Mouse (Mus musculus): ENCODE data around the gene Cds1.

Cds1 gene

GRCm38 (mm10) chr5:101776528-101776927 lies 11.6 kb downstream of the Cds1 start:
- DNase-seq = no peak

DNA sequence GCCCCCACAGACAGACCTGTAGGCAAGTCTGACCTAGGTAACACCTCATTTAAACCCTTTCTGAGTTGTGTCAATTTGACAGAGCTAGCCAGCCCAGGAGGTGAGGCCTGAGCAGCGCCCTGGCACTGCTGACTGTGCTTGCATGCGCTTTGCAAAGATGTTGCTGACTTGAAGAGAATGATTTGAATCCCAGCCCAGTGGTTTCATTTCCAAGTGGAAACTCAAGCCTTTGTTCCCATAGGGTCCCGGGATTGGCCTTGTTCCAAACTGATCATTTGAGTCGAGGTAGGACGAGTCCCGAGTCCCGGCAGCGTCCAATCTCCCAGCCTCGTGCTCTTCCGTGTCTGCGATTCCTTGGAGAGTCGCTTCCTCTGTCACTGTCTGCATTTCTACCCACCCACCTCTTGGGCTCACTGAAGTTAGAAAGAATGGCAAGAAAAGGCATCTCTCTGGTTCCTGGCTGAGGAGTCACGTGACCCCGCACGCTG lies 14.5 kb downstream of the Cds1 start:
- peak in 1 of 2 experiments; percentile 19 for DNase-seq

DNA sequence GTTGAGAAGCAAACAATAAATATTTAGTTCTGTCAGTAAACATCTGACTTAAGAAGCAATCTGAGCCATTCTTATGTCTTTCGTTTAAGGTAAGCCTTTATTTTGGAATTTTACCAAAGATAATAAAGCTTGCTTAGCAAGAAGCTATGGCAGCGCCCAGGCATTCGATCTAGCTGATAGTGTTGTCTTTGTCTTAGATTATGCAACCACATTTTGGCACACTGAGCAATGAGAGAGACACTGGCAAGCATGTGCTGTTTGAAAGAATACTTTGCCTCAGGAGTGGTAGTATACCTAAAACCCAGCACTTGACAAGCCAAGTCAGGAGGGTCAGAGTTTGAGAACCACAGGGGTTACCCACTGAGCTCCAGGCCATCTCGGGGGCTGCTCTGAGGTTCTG lies 16.0 kb downstream of the Cds1 start:
- DNase-seq = no peak

- DNase-seq = no peak
Measured at GRCm38 (mm10) chr5:101784328-101784727, 19.4 kb downstream of the Cds1 start.

- no peak for DNase-seq
Measured at GRCm38 (mm10) chr5:101784787-101785186, 19.9 kb downstream of the Cds1 start.

GRCm38 (mm10) chr5:101785921-101786614 lies 21.1 kb downstream of the Cds1 start:
- no peak for DNase-seq

GRCm38 (mm10) chr5:101789770-101790169 lies 24.8 kb downstream of the Cds1 start:
- no peak for DNase-seq

GRCm38 (mm10) chr5:101790560-101790959 lies 25.6 kb downstream of the Cds1 start:
- DNase-seq = no peak

DNA sequence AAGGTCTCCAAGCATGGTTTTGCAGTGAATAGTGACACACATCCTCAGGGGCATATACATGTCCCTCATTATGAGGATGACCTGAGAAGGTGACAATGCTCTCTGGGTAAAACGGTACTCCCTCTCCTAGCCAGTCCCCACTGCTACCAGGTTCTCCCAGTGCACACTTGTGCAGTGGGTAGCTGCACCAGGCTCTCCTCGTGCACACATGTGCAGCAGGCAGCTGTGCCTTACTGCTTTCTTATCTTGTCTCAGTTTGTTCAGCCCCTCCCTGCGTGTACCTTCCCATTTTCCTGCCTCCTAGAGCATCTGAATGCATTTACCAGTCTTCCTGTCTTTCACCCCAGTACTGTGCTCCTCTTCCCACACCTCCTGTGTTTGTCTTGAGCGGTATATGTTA lies 27.7 kb downstream of the Cds1 start:
- no peak for DNase-seq

DNA sequence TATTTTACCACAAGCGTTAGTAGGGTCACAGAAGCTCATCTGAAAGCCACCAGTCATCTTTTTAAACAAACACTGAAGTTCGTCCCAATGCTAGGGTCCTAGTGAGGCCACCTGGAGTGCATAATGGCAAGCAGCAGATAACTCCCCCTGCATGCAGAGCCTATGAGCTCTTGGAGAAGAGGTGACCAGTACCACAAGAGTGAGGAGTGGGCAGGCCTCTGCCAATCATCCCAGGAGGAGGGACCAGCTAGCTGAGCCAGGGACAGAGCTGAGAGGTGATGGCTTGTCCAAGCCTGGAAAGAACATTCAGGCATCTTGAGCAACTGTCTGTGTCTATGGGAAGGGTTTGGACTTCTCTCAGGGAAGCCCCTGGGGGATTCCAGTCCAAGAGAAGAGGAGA lies 37.0 kb downstream of the Cds1 start:
- DNase-seq = no peak

- DNase-seq = no peak
Measured at GRCm38 (mm10) chr5:101802358-101803022, 37.6 kb downstream of the Cds1 start.

GRCm38 (mm10) chr5:101811296-101812169 lies 46.6 kb downstream of the Cds1 start:
- DNase-seq = peak; percentile 43 to 45

DNA sequence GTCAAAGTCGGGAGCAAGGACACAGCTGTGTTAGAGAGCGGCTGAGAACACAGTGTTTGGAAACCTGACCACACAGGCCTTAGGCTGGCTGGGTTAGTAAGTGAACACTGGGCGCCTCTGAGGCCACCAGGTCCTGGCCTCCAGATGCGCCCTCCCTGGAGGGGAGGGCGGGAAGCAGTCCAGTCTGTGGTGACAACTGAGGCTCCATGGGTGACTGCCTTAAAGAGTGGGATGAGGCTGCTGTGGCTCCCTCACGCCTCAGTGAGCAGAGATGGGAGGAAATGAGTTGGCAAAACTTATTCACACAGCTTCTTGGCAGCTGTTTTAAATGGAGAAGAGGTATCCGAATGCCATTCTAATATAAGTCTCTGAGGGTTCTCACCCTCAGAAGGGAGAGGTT lies 51.9 kb downstream of the Cds1 start:
- no peak for DNase-seq

DNA sequence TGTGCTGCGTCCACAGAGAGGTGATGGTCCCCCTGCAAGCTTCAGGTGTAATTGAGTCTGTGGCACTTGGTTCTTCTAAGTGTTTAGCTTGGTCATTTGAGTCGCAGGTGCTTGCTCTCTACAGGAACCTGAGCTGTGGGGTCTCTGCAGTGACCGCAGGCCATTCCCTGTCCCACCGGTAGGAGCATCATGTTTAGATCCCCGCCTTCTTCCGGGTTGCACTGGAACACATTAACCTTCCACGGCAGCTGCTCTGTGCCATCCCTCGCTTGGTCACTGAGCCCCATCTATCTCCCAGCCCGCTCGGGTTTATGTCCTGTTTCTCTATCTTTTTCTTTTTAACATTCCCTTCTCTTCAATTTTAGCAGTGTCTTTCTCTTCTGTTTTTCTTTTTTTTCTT lies 54.3 kb downstream of the Cds1 start:
- DNase-seq = no peak

DNA sequence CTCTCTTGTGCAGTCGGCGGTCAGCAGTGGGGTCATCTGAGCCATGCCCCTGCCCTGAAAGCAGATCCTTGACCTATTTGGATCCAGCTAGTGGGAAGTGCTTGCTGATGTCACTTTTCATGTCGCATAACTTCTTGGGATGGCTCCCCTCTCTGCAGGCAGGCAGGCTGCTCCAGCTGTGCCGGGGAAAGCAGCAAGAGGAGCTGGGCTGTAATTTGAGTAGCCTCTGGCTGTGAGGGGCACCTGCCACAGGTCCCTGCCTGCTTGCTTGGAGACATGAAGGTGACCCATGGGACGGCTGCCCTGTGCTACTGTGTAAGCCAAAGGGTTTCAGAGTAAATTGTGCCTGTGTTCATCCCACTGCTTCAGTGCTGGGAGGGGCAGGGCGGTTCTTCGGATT lies 54.9 kb downstream of the Cds1 start:
- DNase-seq = no peak

DNA sequence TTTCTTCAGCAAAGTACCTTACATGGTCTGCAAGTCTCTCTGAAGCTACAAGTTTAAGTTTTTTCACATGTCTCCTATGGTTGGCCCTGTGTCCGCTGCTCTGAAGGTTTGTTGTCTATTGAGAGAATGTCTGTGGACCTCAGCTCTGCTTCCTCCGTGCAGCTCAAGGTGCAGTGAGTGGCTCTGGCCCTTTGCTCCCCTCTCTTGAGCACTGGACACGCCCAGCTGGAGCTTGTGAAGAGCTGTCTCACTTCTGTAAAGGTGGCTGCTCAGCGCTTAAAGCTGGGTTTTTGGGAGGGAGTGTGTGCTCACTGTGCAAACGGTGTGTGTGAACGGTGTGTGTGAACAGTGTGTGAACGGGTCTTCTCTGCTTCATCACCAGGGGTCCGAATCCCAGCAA lies 56.1 kb downstream of the Cds1 start:
- DNase-seq = no peak

GRCm38 (mm10) chr5:101821491-101822310 lies 56.8 kb downstream of the Cds1 start:
- no peak for DNase-seq

GRCm38 (mm10) chr5:101822311-101822670 lies 57.4 kb downstream of the Cds1 start:
- DNase-seq = no peak

GRCm38 (mm10) chr5:101825111-101825911 lies 60.4 kb downstream of the Cds1 start:
- DNase-seq = no peak

DNA sequence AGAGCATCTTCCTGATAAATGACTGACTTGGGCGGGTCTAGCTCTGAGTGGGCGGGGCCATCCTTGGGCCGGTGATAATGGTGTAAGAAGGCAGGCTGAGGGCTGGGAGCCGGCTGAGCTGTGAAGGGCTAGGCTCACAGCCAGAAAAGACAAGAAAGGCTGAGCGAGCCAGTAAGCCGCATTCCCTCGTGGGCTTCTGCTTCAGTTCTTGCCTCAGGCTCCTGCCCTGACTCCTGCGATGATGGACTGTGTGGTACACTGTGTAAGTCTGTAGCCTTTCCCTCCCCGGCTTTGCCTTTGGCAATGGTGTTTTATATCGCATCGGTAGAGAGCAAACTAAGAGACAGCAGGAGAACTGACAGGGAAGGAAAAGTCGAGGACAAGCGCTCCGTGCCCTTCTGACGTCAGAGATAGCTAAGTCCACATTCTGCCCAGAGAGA lies 61.6 kb downstream of the Cds1 start:
- DNase-seq = peak; percentile 76 to 81

DNA sequence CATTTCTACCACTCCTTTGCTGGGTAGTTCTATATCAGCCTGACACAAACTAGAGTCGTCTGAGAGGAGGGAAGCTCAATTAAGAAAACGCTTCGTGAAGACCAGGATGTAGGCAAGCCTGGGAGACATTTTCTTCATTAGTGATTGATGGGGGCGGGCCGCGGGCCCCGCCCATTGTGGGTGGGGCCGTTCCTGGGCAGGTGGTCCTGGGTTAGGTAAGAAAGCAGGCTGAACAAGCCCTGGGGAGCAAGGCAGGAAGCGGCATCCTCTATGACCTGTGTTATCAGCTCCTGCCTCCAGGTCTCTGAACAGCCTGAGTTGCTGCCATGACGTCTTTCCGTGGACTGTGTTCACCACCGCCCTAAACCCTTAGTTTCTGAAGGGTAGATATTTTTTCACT lies 62.5 kb downstream of the Cds1 start:
- DNase-seq = no peak

- peak; percentile 56 to 67 for DNase-seq
Measured at GRCm38 (mm10) chr5:101828932-101829331, 64.0 kb downstream of the Cds1 start.

Data from cerebellum, postnatal 10 days (tissue).